Mouse (Mus musculus) midbrain, embryonic 13.5 days (tissue): ENCODE measurements at regions not wholly inside any gene's neighbourhood (a gene's known extent, or its start where the extent isn't known, plus 50 kb on each side); places are given as distances from the start of the nearest gene placed in this dataset.

Experiments used
- ATAC-seq: fragments of 200-750 bp; cut with Nextera tagmentation; 2 replicates; pipeline ENCODE4 v1.8.0; 2017; ENCODE audit warnings: mild to moderate bottlenecking, moderate TSS enrichment, moderate library complexity
- H3K27ac ChIP-seq: fragments of 300-500 bp; sonication (generic); 2 replicates; pipeline ENCODE4 v1.5.1; 2015; ENCODE audit warnings: inconsistent platforms, mild to moderate bottlenecking, moderate library complexity
- H3K27me3 ChIP-seq: fragments of 300-500 bp; sonication (generic); 2 replicates; pipeline ENCODE4 v1.6.1; 2015; ENCODE audit warnings: mild to moderate bottlenecking, inconsistent platforms
- H3K36me3 ChIP-seq: fragments of 300-500 bp; sonication (generic); 2 replicates; pipeline ENCODE4 v1.6.1; 2015; ENCODE audit warnings: mild to moderate bottlenecking, inconsistent platforms
- H3K4me1 ChIP-seq: fragments of 300-500 bp; sonication (generic); replicated peaks from 2 replicates; pipeline ENCODE4 v1.6.1; 2015; ENCODE audit warnings: inconsistent platforms
- H3K4me2 ChIP-seq: fragments of 300-500 bp; sonication (generic); replicated peaks from 2 replicates; pipeline ENCODE4 v1.6.1; 2015; ENCODE audit warnings: moderate library complexity, mild to moderate bottlenecking, inconsistent platforms
- H3K4me3 ChIP-seq: fragments of 300-500 bp; sonication (generic); replicated peaks from 2 replicates; pipeline ENCODE4 v1.5.1; 2015; ENCODE audit warnings: mild to moderate bottlenecking, inconsistent platforms
- H3K9ac ChIP-seq: fragments of 300-500 bp; sonication (generic); replicated peaks from 2 replicates; pipeline ENCODE4 v1.6.1; 2015; ENCODE audit warnings: mild to moderate bottlenecking, inconsistent platforms
- H3K9me3 ChIP-seq: fragments of 300-500 bp; sonication (generic); 2 replicates; pipeline ENCODE4 v1.6.1; 2016; ENCODE audit warnings: mild to moderate bottlenecking, inconsistent platforms
- WGBS: fragments of 180-500 bp; shearing (Covaris S2); methylation state at CpG from one replicate; pipeline ENCODE4 v1.1.7; 2015; 5-methylcytosine and 5-hydroxymethylcytosine counted together

GRCm38 (mm10) chr13:54285968-54286367 lies 85.2 kb upstream of the Cplx2 start:
- Histone ChIP-seq H3K4me1 (peaks cover 27% of the 10 kb centered on the region), H3K4me3 (no peak overlapping the region), H3K27ac (no peak overlapping the region), H3K4me2 (no peak overlapping the region), H3K9ac (no peak overlapping the region), H3K36me3 (no peaks in the 10 kb centered on the region), H3K9me3 (no peaks in the 10 kb centered on the region), H3K27me3 (no peaks in the 10 kb centered on the region)
- WGBS, result 85% methylated on average over 10 of the region's 10 CpGs
- ATAC-seq, result no peak

DNA sequence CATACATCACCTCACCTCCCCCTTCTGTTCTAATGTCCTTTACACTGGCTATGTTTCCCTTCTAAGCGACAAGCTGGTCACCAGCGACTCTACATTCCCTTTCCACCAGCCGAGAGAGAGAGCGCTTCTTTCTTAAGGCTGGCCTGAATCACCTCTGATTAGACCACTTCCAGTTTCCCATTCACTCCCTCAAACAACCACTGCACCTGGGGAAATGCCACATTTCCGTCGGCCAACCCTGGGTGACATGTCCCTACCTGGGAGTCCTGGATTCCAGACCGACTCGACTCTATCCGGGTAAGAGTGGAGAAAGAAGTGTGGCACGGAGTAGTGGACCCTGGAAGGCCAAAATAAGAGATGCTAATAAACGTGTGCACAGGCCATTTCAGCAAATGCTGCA lies 84.5 kb upstream of the Cplx2 start:
- no peak for ATAC-seq
- no peak overlapping the region for H3K4me3 ChIP-seq
- H3K27ac ChIP-seq, result no peak overlapping the region
- no peak overlapping the region for H3K4me2 ChIP-seq
- H3K4me1 ChIP-seq, result peaks cover 21% of the 10 kb centered on the region
- H3K27me3 ChIP-seq, result no peaks in the 10 kb centered on the region
- no peak overlapping the region for H3K9ac ChIP-seq
- H3K9me3 ChIP-seq, result no peaks in the 10 kb centered on the region
- H3K36me3 ChIP-seq, result no peaks in the 10 kb centered on the region
- WGBS, result 93% methylated on average over 11 of the region's 11 CpGs

DNA sequence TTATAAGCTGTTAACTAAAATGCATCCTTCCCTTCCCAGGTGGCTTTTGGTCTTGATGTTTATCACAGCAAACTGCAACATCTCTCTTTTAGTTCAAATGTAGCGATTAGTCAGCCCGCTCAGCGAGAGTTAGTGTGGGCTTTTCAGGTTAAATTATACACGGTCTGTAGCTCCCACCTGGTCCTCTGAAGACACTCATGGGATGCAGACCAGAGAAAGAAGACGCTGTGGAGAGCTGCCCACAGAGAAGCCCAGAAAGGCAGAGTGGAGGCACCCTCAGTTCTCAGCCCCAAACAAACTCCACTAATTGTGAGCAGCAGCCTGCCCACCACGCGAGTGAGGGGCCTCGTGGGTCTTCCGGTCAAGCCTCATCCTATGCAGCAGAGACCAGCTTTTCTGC lies 81.1 kb upstream of the Cplx2 start:
- H3K27ac ChIP-seq, result no peak overlapping the region
- no peak overlapping the region for H3K9ac ChIP-seq
- H3K36me3 ChIP-seq, result no peaks in the 10 kb centered on the region
- H3K4me2 ChIP-seq, result no peak overlapping the region
- 89% methylated on average over 9 of the region's 9 CpGs for WGBS
- 0 out of 2 replicates have a peak, but pooled peaks cover 7% of the 10 kb centered on the region for H3K27me3 ChIP-seq
- no peaks in the 10 kb centered on the region for H3K9me3 ChIP-seq
- ATAC-seq, result no peak
- no peaks in the 10 kb centered on the region for H3K4me1 ChIP-seq
- no peak overlapping the region for H3K4me3 ChIP-seq

- H3K27ac ChIP-seq, result no peak overlapping the region
- H3K4me3 ChIP-seq, result no peak overlapping the region
- WGBS, result 82% methylated on average over 6 of the region's 6 CpGs
- no peaks in the 10 kb centered on the region for H3K9me3 ChIP-seq
- H3K4me2 ChIP-seq, result no peak overlapping the region
- H3K4me1 ChIP-seq, result peaks cover 6% of the 10 kb centered on the region
- no peak for ATAC-seq
- 0 out of 2 replicates have a peak, but pooled peaks cover 7% of the 10 kb centered on the region for H3K27me3 ChIP-seq
- no peaks in the 10 kb centered on the region for H3K36me3 ChIP-seq
- H3K9ac ChIP-seq, result no peak overlapping the region
Measured at GRCm38 (mm10) chr13:54292394-54292793, 78.8 kb upstream of the Cplx2 start.

DNA sequence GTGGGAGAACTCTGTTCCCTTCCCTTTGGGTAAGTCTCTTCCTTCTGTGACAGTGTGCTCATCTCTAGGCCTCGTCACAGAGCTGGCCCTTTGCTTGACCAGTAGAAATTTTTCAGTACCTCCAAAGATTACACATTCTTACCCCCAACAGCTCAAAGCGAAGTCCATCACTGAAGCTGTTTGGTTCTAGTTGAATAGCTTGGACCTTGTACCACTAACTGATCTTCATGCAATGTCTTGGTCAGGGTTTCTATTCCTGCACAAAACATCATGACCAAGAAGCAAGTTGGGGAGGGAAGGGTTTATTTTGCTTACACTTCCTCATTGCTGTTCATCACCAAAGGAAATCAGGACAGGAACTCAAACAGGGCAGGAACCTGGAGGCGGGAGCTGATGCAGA lies 78.1 kb upstream of the Cplx2 start:
- Histone ChIP-seq H3K9ac (no peak overlapping the region), H3K27ac (no peak overlapping the region), H3K4me1 (peaks cover 6% of the 10 kb centered on the region), H3K36me3 (no peaks in the 10 kb centered on the region), H3K4me3 (no peak overlapping the region), H3K4me2 (no peak overlapping the region), H3K9me3 (no peaks in the 10 kb centered on the region), H3K27me3 (0 out of 2 replicates have a peak, but pooled peaks cover 7% of the 10 kb centered on the region)
- whole genome bisulfite sequencing, result 88% methylated on average over 3 of the region's 3 CpGs
- ATAC-seq, result no peak

DNA sequence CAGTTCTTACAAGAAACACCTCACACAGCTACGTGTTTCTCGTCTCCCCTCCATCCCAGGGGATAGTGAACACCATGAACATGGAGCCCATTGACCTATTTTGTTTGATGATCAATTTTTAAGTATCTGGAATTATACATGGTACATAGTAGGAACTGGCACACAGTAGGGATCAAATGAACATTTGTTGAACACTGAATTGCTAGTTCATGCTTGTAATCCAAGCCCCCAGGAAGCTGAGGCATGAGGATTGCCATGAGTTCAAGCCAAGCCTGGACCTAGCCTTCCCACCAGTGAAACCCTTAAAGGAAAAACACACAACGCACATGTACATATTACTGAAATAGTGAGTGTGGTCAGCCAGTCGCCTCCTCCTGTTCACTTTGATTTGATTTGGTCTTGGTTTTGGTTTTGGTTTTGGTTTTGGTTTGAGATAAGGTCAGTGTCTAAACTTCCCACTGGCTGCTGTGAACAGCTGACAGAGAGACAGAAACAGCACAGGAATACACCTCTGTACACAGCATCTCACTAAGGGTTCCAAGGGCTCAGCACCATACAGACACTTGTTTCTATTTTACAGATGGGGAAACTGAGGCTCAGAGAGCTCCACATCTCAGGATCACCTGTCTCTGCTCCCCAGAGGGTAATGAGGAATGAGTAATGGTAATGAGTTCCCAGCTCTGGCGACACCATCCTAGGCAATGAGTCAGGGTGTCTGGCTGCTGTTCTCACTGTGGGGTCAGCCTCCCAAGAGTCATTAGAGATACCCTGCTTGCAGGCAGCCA lies 75.5 kb upstream of the Cplx2 start:
- Histone ChIP-seq H3K4me3 (no peak overlapping the region), H3K9ac (no peak overlapping the region), H3K9me3 (no peaks in the 10 kb centered on the region), H3K36me3 (no peaks in the 10 kb centered on the region), H3K27ac (peak overlapping the region; percentile 39; the same call in 1 of the 2 replicates), H3K4me1 (peaks cover 14% of the 10 kb centered on the region), H3K27me3 (peaks cover 12% of the 10 kb centered on the region; the same call in 1 of the 2 replicates), H3K4me2 (no peak overlapping the region)
- WGBS, result 71% methylated on average over 5 of the region's 5 CpGs
- no peak for ATAC-seq

GRCm38 (mm10) chr13:54296260-54296555 lies 74.9 kb upstream of the Cplx2 start:
- Histone ChIP-seq H3K27me3 (peaks cover 16% of the 10 kb centered on the region), H3K4me1 (peaks cover 17% of the 10 kb centered on the region)
- WGBS, result 6% methylated on average over 1 of the region's 1 CpGs

GRCm38 (mm10) chr13:54298851-54299250 lies 72.3 kb upstream of the Cplx2 start:
- H3K36me3 ChIP-seq, result no peaks in the 10 kb centered on the region
- peaks cover 9% of the 10 kb centered on the region for H3K27me3 ChIP-seq
- peak overlapping the region; percentile 10; the same call in 1 of the 2 replicates for H3K27ac ChIP-seq
- H3K4me2 ChIP-seq, result no peak overlapping the region
- H3K4me3 ChIP-seq, result no peak overlapping the region
- H3K9ac ChIP-seq, result no peak overlapping the region
- H3K9me3 ChIP-seq, result no peaks in the 10 kb centered on the region
- 65% methylated on average over 8 of the region's 8 CpGs for WGBS
- ATAC-seq, result no peak
- peaks cover 37% of the 10 kb centered on the region for H3K4me1 ChIP-seq

More at GRCm38 (mm10) chr13:54296260-54296555, 74.9 kb upstream of the Cplx2 start:
- H3K27ac ChIP-seq, result peak overlapping the region; percentile 39; the same call in 1 of the 2 replicates
- no peaks in the 10 kb centered on the region for H3K9me3 ChIP-seq
- no peak for ATAC-seq
- no peak overlapping the region for H3K4me2 ChIP-seq
- no peaks in the 10 kb centered on the region for H3K36me3 ChIP-seq
- no peak overlapping the region for H3K9ac ChIP-seq
- no peak overlapping the region for H3K4me3 ChIP-seq

DNA sequence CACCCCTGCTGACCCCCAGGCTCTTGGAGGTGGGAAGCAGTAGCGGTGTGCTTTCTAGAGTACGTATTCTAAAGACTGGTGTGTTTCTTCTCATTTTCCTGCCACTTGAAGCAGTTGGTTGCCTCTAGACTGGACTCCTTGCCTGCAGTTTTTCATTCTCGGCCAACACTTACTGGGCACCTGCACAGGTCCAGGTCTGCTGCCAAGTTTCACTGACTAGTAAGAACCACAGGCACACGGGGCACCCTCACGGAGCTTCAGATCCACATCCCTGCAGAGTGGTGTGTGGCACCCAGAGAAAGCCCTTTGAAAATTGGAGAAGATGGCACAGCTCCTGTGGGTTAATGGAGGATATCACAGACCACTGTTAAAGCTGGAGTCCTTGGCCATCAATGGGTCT lies 71.9 kb upstream of the Cplx2 start:
- Histone ChIP-seq H3K4me2 (no peak overlapping the region), H3K9ac (no peak overlapping the region), H3K4me1 (peaks cover 41% of the 10 kb centered on the region), H3K4me3 (no peak overlapping the region), H3K27me3 (peaks cover 9% of the 10 kb centered on the region), H3K36me3 (no peaks in the 10 kb centered on the region), H3K27ac (peak overlapping the region; percentile 10; the same call in 1 of the 2 replicates), H3K9me3 (no peaks in the 10 kb centered on the region)
- 87% methylated on average over 5 of the region's 5 CpGs for WGBS
- no peak for ATAC-seq

DNA sequence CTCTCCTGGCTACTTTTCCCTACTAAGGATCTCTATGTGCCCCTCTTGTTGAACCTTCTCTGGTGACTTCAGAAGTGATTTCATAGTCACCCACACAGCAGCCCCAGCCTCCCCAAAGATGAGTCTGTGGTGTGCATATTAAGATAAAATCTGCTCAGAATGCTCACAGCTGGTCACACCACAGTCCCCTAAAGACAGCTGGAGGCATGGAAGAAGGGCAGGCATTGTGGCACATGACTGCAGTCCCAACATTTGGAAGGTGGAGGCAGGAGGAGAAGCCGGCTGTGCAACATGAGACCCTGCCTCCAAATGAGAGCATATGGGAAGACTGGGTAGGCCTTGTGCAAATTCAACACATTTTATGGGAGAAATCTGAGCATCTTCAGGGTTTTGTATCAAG lies 70.0 kb upstream of the Cplx2 start:
- no peak overlapping the region for H3K9ac ChIP-seq
- no peak for ATAC-seq
- no peak overlapping the region for H3K4me2 ChIP-seq
- no peak overlapping the region for H3K27ac ChIP-seq
- peaks cover 41% of the 10 kb centered on the region for H3K4me1 ChIP-seq
- no peaks in the 10 kb centered on the region for H3K9me3 ChIP-seq
- WGBS, result 85% methylated on average over 1 of the region's 1 CpGs
- H3K36me3 ChIP-seq, result no peaks in the 10 kb centered on the region
- H3K4me3 ChIP-seq, result no peak overlapping the region
- H3K27me3 ChIP-seq, result peaks cover 9% of the 10 kb centered on the region

DNA sequence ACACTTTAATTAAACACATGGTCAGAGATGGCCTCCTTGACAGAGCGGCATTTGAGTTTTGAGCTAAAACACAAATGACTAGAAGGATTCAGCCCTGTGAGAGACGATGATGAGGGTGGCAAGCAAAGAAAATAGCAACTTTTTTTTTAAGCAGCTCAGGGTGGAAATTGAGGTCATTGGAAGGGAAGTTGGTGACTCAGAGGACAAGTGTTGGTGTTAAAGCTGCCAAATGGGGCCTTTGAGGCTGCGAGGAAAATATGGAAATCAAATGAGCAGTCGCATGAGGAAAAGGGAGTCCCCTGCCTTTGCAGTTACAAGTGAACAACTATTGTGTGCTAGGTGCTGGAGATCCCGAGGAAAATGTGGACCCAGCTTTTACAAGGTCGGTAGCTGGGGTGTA lies 69.5 kb upstream of the Cplx2 start:
- 44% methylated on average over 6 of the region's 6 CpGs for WGBS
- no peaks in the 10 kb centered on the region for H3K9me3 ChIP-seq
- H3K4me1 ChIP-seq, result peaks cover 39% of the 10 kb centered on the region
- H3K4me3 ChIP-seq, result peak overlapping the region; percentile 64; the same call in 1 of the 2 replicates
- no peaks in the 10 kb centered on the region for H3K36me3 ChIP-seq
- peaks cover 9% of the 10 kb centered on the region for H3K27me3 ChIP-seq
- peak overlapping the region; percentile 93; the same call in 1 of the 2 replicates for H3K9ac ChIP-seq
- peak overlapping the region; percentile 99; the same call in 1 of the 2 replicates for H3K27ac ChIP-seq
- H3K4me2 ChIP-seq, result peak overlapping the region; percentile 81
- ATAC-seq, result no peak

GRCm38 (mm10) chr13:54302351-54303070 lies 68.6 kb upstream of the Cplx2 start:
- peak overlapping the region; percentile 64 for H3K4me3 ChIP-seq
- peaks cover 42% of the 10 kb centered on the region for H3K4me1 ChIP-seq
- peak overlapping the region; percentile 93 for H3K9ac ChIP-seq
- 1% methylated on average over 53 of the region's 58 CpGs for WGBS
- peak overlapping the region; percentile 81 for H3K4me2 ChIP-seq
- no peaks in the 10 kb centered on the region for H3K9me3 ChIP-seq
- no peaks in the 10 kb centered on the region for H3K36me3 ChIP-seq
- H3K27ac ChIP-seq, result peak overlapping the region; percentile 99
- ATAC-seq, result peak; percentile 68
- H3K27me3 ChIP-seq, result peaks cover 9% of the 10 kb centered on the region
